Mouse (Mus musculus) B cell, adult (primary cell): ENCODE data around the gene Srrd. TPM values are rescaled to one million over a fixed set of nuclear protein-coding genes. Genes with fewer than 3 reads are reported as not detected.

ENCODE experiments used
- total RNA-seq: library from RNA; stranded (reverse); gene quantifications from 4 replicates; pipeline ENCODE4 v1.2.4, GENCODE M21; 2023; ENCODE audit not compliant: inconsistent age

Gene Srrd
- total RNA-seq = 48.7 to 67.6 TPM (median 57.5 TPM) in 4 replicates

DNA sequence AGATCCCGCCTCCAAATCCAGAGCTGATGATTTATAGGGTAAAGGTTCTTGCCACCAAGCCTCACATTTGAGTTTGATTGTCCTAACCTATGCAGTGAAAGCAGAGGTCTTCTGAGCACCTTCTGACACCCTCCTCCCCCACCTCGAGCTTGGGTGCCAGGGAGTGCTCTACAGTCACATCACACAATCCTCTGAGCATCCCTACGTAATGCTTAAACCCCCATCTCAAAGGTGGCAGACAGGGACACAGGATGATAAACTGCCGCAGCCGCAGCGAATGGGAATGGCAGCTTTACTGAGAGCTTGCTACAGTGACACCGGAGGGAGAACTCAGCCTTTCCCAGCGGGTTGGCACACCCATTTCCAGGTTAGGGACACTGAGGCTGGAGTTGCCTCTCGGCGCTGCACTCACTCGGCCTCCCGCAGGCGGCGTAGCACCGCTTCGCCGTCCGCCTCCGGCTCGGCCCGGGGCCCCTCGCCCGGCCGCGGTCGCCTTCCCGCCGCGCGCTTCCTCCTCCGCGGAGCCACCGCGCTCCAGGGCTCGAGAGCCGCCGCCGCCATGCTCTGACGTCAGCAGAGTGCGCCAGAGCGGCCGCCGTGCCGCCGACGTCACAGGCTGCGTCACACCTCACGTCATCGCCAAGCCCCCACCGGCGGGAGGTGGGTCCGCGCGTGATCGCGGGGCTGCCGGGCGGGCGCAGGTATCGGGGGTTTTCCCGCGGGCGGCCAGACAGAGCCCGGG, at the start of gene Srrd, which contains the start of gene Hps4:
Gene Srrd (minus strand): TSS at position 578 of the 742 bp plus-strand sequence.
Gene Hps4 (plus strand): TSS at position 621 of the 742 bp plus-strand sequence.

DNA sequence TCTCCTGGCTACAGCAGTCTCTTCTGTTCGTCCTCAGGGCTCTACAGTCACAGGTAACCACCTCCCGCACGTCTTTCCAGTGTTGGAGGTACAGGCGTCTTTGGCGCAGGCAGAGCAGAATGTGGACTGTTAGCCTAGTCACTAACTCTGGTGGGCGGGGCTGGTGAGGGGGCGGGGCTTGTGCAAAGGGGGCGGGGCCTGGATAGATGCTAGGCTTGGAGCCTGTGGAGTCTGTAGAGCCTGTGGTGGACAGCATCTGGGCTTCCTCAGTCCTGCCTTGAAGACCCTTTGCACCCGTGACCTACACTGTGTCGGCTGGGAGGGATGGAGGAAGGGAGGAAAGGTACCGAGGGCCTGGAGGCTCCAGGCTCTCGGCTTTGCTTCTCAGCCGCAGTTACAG, 13.1 kb upstream of the Srrd start, which contains the start of gene Gm6583:
Gene Gm6583 (minus strand): TSS at position 124 of the 400 bp plus-strand sequence.

DNA sequence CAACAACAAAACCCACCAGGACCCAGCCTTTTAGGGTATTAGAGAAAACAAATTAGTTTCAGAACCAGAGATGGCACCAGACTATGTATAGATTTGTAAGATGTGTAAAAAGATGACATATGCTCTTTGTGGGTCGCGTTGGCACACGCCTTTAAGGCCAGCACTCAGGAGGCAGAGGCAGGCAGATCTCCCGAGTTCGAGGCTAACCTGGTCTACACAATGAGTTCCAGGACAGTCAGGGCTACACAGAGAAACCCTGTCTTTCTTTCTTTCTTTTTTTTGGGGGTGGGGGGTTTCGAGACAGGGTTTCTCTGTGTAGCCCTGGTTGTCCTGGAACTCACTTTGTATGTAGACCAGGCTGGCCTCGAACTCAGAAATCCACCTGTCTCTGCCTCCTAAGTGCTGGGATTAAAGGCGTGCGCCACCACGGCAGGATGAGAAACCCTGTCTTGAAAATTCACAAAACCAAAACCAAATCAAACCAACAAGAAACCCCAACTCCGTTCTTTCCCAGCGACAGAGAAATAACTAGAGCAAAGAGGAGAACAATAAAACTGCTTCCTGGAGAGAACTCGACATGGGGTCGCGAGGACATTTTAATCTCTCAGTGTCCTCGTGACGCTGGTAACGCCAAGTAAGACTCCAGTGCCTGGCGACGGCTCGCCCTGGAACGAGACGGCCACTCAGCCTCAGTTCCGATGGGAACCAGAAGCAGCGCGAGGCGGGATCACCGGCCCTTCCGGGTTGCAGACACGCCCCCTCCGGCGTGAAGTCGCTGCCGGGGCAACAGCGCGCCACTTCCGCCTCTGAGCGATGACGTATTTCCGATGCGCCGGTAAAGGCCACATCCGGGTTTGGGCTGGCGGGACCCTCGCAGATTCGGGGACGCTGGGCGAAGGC, 17.0 kb downstream of the Srrd start, which contains the start of gene Tfip11:
Gene Tfip11 (plus strand): TSS at position 813 of the 900 bp plus-strand sequence.

Other genes with a start within 250 kb of the Srrd start
- 1.2 TPM in 1 of 4 replicates, not detected in the others for gene Cryba4, start 90.5 kb downstream of the Srrd start, total RNA-seq
- gene Crybb1, start 87.2 kb downstream of the Srrd start, total RNA-seq = not detected in 4 replicates
- 96.2 to 102 TPM (median 99.6 TPM) in 4 replicates for gene Tpst2, start 66.3 kb downstream of the Srrd start, total RNA-seq
- 121 to 131 TPM (median 127 TPM) in 4 replicates for gene Tfip11, start 16.7 kb downstream of the Srrd start, total RNA-seq
- 36.9 to 43.1 TPM (median 41.3 TPM) in 4 replicates for gene Hps4, start within 50 bp of the Srrd start, total RNA-seq
- gene Gm6583, start 13.0 kb upstream of the Srrd start, total RNA-seq = not detected in 4 replicates
- gene Asphd2, start 51.8 kb upstream of the Srrd start, total RNA-seq = not detected in 4 replicates
- not detected in 4 replicates for gene Gm6588, start 106.4 kb upstream of the Srrd start, total RNA-seq
- not detected in 4 replicates for gene Sez6l, start 234.1 kb upstream of the Srrd start, total RNA-seq